ENCODE assay signal across 8 mouse cellular contexts in genomic region chr16:14159746-14160131, GRCm38 (mm10). TPM values are rescaled to one million over a fixed set of nuclear protein-coding genes. Genes with fewer than 3 reads are reported as not detected.
A peak's percentile ranks its signal among the peaks of the same experiment; 100 is the strongest.
DNase-seq lines count a peak whose midpoint lies in the region; ATAC-seq lines count a peak whose summit lies in the region.

No protein-coding gene starts in this region.

- ATAC-seq in forebrain, embryonic 15.5 days (replicated peaks): peak; percentile 24
- peak; percentile 16; the same call in 1 of the 2 replicates for ATAC-seq in hindbrain, embryonic 11.5 days (ENCODE audit: low FRiP score)

- no peaks in the 10 kb centered on the region for H3K9me3 ChIP-seq in forebrain, embryonic 15.5 days
- H3K9me3 ChIP-seq in hindbrain, embryonic 11.5 days (ENCODE audit: control insufficient read depth, low read length): no peaks in the 10 kb centered on the region

- H3K4me3 ChIP-seq in forebrain, embryonic 15.5 days: peak overlapping the region; percentile 77
- peak overlapping the region; percentile 32 for H3K4me3 ChIP-seq in hindbrain, embryonic 11.5 days (ENCODE audit: low read depth, low read length)

- H3K36me3 ChIP-seq in forebrain, embryonic 15.5 days: no peaks in the 10 kb centered on the region
- no peaks in the 10 kb centered on the region for H3K36me3 ChIP-seq in hindbrain, embryonic 11.5 days (ENCODE audit: control insufficient read depth, insufficient read depth, low read length)

- H3K4me2 ChIP-seq in forebrain, embryonic 15.5 days (replicated peaks): peak overlapping the region; percentile 45
- peak overlapping the region; percentile 24 for H3K4me2 ChIP-seq in hindbrain, embryonic 11.5 days (replicated peaks; ENCODE audit: low read depth, low read length)

- peak overlapping the region; percentile 96 for H3K27ac ChIP-seq in forebrain, embryonic 15.5 days (replicated peaks)
- H3K27ac ChIP-seq in hindbrain, embryonic 11.5 days (ENCODE audit: low read depth, low read length): peak overlapping the region; percentile 73

- peaks cover 39% of the 10 kb centered on the region for H3K4me1 ChIP-seq in forebrain, embryonic 15.5 days
- H3K4me1 ChIP-seq in hindbrain, embryonic 11.5 days (replicated peaks; ENCODE audit: control insufficient read depth, insufficient read depth, low read length): no peaks in the 10 kb centered on the region

- H3K27me3 ChIP-seq in forebrain, embryonic 15.5 days: no peaks in the 10 kb centered on the region
- no peaks in the 10 kb centered on the region for H3K27me3 ChIP-seq in hindbrain, embryonic 11.5 days (ENCODE audit: control insufficient read depth, insufficient read depth, low read length)

- DNase-seq in NIH3T3 (ENCODE audit: low read depth): peak; percentile 93
- peak; percentile 71 for DNase-seq in c-Kit-positive CD71-positive TER-119-positive erythroid progenitor cells, embryonic 14.5 days (ENCODE audit: low spot score)
- peak; percentile 81 for DNase-seq in hindbrain, embryonic 11.5 days (ENCODE audit: low spot score)
- DNase-seq in layer of hippocampus, postnatal 10 days (ENCODE audit: low spot score in 2 of 2): peak; percentile 69 to 76
- DNase-seq in lung, postnatal 25 days (ENCODE audit: low spot score): peak; percentile 87
- peak; percentile 83 for DNase-seq in retina, postnatal 1 day
- peak; percentile 56 for DNase-seq in urinary bladder, postnatal 25 days (ENCODE audit: low spot score)

- peak overlapping the region; percentile 75 for H3K9ac ChIP-seq in forebrain, embryonic 15.5 days (replicated peaks)
- peak overlapping the region; percentile 45 for H3K9ac ChIP-seq in hindbrain, embryonic 11.5 days (ENCODE audit: low read depth, low read length)

- WGBS in forebrain, embryonic 15.5 days: 1% methylated on average over 10 of the region's 10 CpGs
- WGBS in hindbrain, embryonic 11.5 days: 0% methylated on average over 10 of the region's 10 CpGs

RNA-seq across cellular contexts. Expression of gene Nde1, which starts 3.3 kb away (rescaled TPM):
- polyA plus RNA-seq in forebrain, embryonic 15.5 days (2015; fragmentation: Nextera tagmentation; extraction: Ambion mirVana): 60.7 and 69.1 TPM in 2 replicates
- 144 and 148 TPM in 2 replicates for polyA plus RNA-seq in hindbrain, embryonic 11.5 days (2014; fragmentation: Nextera tagmentation; extraction: Ambion mirVana)
- total RNA-seq in layer of hippocampus, postnatal 10 days (2021): 10 to 100 TPM; 25.8 to 26.5 TPM

RNA-seq across cellular contexts. Expression of gene Marf1, which starts 3.4 kb away (rescaled TPM):
- polyA plus RNA-seq in forebrain, embryonic 15.5 days (2015; fragmentation: Nextera tagmentation; extraction: Ambion mirVana): 17.0 and 18.9 TPM in 2 replicates
- 18.1 and 24.2 TPM in 2 replicates for polyA plus RNA-seq in hindbrain, embryonic 11.5 days (2014; fragmentation: Nextera tagmentation; extraction: Ambion mirVana)
- total RNA-seq in layer of hippocampus, postnatal 10 days (2021): 10 to 100 TPM; 43.6 to 45.2 TPM

Comparison
In these comparisons a context has a peak if more than half of its experiments do, and no peak if none do; other contexts are left out.
1. Peak in every context shown above with its lines: DNase-seq, ATAC-seq, H3K4me3 ChIP-seq and H3K27ac ChIP-seq.